Mouse (Mus musculus): ENCODE data around the gene Gm20388.
A peak's percentile ranks its signal among the peaks of the same experiment; 100 is the strongest.

Gm20388 gene

GRCm38 (mm10) chr8:123352786-123353185, 3442.1 kb downstream of the Gm20388 start:
- DNase-seq (ENCODE audit: low read depth, low spot score), result no peak

GRCm38 (mm10) chr8:123353216-123353615, 3442.6 kb downstream of the Gm20388 start:
- no peak for DNase-seq (ENCODE audit: low read depth, low spot score)

- DNase-seq (ENCODE audit: low read depth, low spot score), result peak; percentile 59
Measured at GRCm38 (mm10) chr8:123361082-123361739, 3450.6 kb downstream of the Gm20388 start.

- peak; percentile 83 for DNase-seq (ENCODE audit: low read depth, low spot score)
Measured at GRCm38 (mm10) chr8:123373403-123374238, 3463.0 kb downstream of the Gm20388 start, which contains the start of gene Tcf25. Gene Tcf25, plus strand, starts transcription at chr8:123373753.

- DNase-seq (ENCODE audit: low read depth, low spot score), result peak; percentile 82
Measured at GRCm38 (mm10) chr8:123374239-123374578, 3463.6 kb downstream of the Gm20388 start.

GRCm38 (mm10) chr8:123375701-123376100, 3465.1 kb downstream of the Gm20388 start:
- no peak for DNase-seq (ENCODE audit: low read depth, low spot score)

- no peak for DNase-seq (ENCODE audit: low read depth, low spot score)
Measured at GRCm38 (mm10) chr8:123376106-123376505, 3465.5 kb downstream of the Gm20388 start.

- DNase-seq (ENCODE audit: low read depth, low spot score), result no peak
Measured at GRCm38 (mm10) chr8:123381711-123382110, 3471.1 kb downstream of the Gm20388 start.

GRCm38 (mm10) chr8:123382516-123382915, 3471.9 kb downstream of the Gm20388 start:
- DNase-seq (ENCODE audit: low read depth, low spot score), result no peak

- DNase-seq (ENCODE audit: low read depth, low spot score), result no peak
Measured at GRCm38 (mm10) chr8:123384883-123385540, 3474.4 kb downstream of the Gm20388 start.

- DNase-seq (ENCODE audit: low read depth, low spot score), result no peak
Measured at GRCm38 (mm10) chr8:123387041-123387440, 3476.4 kb downstream of the Gm20388 start.

- DNase-seq (ENCODE audit: low read depth, low spot score), result no peak
Measured at GRCm38 (mm10) chr8:123387801-123388200, 3477.2 kb downstream of the Gm20388 start.

GRCm38 (mm10) chr8:123389026-123389425, 3478.4 kb downstream of the Gm20388 start:
- no peak for DNase-seq (ENCODE audit: low read depth, low spot score)

- no peak for DNase-seq (ENCODE audit: low read depth, low spot score)
Measured at GRCm38 (mm10) chr8:123398308-123398707, 3487.7 kb downstream of the Gm20388 start.

GRCm38 (mm10) chr8:123401936-123402335, 3491.3 kb downstream of the Gm20388 start:
- no peak for DNase-seq (ENCODE audit: low read depth, low spot score)

GRCm38 (mm10) chr8:123402730-123403326, 3492.2 kb downstream of the Gm20388 start:
- no peak for DNase-seq (ENCODE audit: low read depth, low spot score)

GRCm38 (mm10) chr8:123404521-123404920, 3493.9 kb downstream of the Gm20388 start:
- DNase-seq (ENCODE audit: low read depth, low spot score), result no peak

GRCm38 (mm10) chr8:123406786-123407185, 3496.1 kb downstream of the Gm20388 start, which contains the start of gene Mc1r:
Gene Mc1r, plus strand, starts transcription at chr8:123407107.
- DNase-seq (ENCODE audit: low read depth, low spot score), result peak; percentile 63

GRCm38 (mm10) chr8:123407612-123408011, 3497.0 kb downstream of the Gm20388 start:
- DNase-seq (ENCODE audit: low read depth, low spot score), result no peak

- no peak for DNase-seq (ENCODE audit: low read depth, low spot score)
Measured at GRCm38 (mm10) chr8:123408586-123409544, 3498.2 kb downstream of the Gm20388 start.

All from retina, adult 2 months (tissue).